Comparison of ENCODE assay signal across 11 mouse cellular contexts in the genomic region with DNA sequence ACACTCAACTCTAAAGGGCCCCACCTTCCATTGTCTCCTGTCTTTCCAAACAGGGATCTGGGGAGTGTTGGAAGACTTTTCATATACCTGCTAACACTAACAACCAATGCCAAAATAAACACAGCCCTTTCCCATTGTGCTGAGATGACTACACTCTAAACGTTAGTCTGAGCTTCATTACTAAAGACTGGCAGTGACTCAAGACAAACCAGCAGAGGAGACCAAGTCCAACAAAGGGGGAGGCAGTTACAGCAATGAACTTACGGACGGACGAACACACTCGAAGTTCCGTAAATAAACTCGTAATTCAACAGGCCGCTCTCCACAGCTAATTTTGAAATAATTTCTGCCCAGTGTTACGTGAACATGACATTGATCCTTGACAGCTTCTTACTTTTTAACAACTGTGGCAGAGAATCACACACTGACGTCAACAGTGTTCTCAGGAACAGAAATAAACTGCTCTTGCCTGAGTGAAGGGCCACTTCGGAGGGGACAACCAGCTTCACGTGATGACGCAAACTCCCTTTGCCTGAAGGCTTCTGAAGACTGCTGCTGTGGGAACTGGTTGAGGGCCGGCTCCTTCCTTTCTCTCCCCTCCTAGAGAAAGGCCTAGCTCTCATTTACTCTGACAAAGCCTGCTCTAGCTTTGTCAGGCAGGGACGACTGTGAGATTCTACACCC. TPM values are rescaled to one million over a fixed set of nuclear protein-coding genes. Genes with fewer than 3 reads are reported as not detected.
DNase-seq lines count a peak whose midpoint lies in the region; ATAC-seq and TF ChIP-seq lines count a peak whose summit lies in the region.
"Had no signal": no experiment of that assay in that cellular context is flagged by ENCODE, and none has a peak within 500 bp of the region (broad histone marks: within the 10 kb centered on the region; RNA-seq: fewer than 3 reads in every experiment).

No protein-coding gene starts in this region.

- intact Hi-C loops in gastrocnemius, adult 2 months (cut with DNase I) = no loop called here
- intact Hi-C loops in left cerebral cortex, adult 2 months (cut with DNase I) = no loop called here

- H3K27me3 ChIP-seq in Patski = no peaks in the 10 kb centered on the region
- no peaks in the 10 kb centered on the region for H3K27me3 ChIP-seq in heart, embryonic 13.5 days (replicated peaks)
- no peaks in the 10 kb centered on the region for H3K27me3 ChIP-seq in lung, embryonic 15.5 days

- no peak for DNase-seq in gastrocnemius, adult 2 months
- no peak for DNase-seq in gastrocnemius, postnatal 25 days
- DNase-seq in Patski (ENCODE audit: low read depth, low spot score) = peak; percentile 43
- DNase-seq in embryo, embryonic 10 days (ENCODE audit: low spot score) = no peak
- no peak for DNase-seq in adrenal gland, adult 2 months
- DNase-seq in left cerebral cortex, adult 2 months (ENCODE audit: extremely low spot score in 1 of 2, low spot score in 2 of 2) = no peak
- DNase-seq: layer of hippocampus, adult 9-11 months; right cerebral cortex, postnatal 14 days had no signal

- POLR2A ChIA-PET in Patski (lab: Charles Lee) = interaction anchor here (0.7 kb wide), 1 partner anchor 11 kb away, joined by 3 read pairs; no protein-coding TSS in a partner anchor

- peaks cover 26% of the 10 kb centered on the region for H3K4me1 ChIP-seq in heart, embryonic 13.5 days
- H3K4me1 ChIP-seq in lung, embryonic 15.5 days = peaks cover 7% of the 10 kb centered on the region; the same call in 1 of the 2 replicates

- CTCF ChIA-PET in Patski (lab: Charles Lee) = interaction anchor here (0.8 to 1.7 kb wide), 4 partner anchors 9 to 118 kb away, joined by 4 read pairs; no protein-coding TSS in a partner anchor

- 35% methylated on average over 15 of the region's 15 CpGs for WGBS in heart, embryonic 13.5 days
- WGBS in lung, embryonic 15.5 days = 36% methylated on average over 15 of the region's 15 CpGs

- ATAC-seq in Patski = peak; percentile 57
- peak; percentile 54; the same call in 1 of the 2 replicates for ATAC-seq in heart, embryonic 13.5 days (ENCODE audit: extremely low read depth, insufficient number of reproducible peaks, low FRiP score, low TSS enrichment)
- ATAC-seq in lung, embryonic 15.5 days (ENCODE audit: borderline replicate concordance, extremely low read depth, low FRiP score, low TSS enrichment) = peak; percentile 65; the same call in 1 of the 2 replicates

- 0 out of 2 replicates have a peak, but pooled peaks cover 8% of the 10 kb centered on the region for H3K36me3 ChIP-seq in heart, embryonic 13.5 days
- H3K36me3 ChIP-seq in lung, embryonic 15.5 days = no peaks in the 10 kb centered on the region

- in situ Hi-C loops in Patski (cut with MboI; ENCODE audit: low pct_unique_long_range_greater_than_20kb) = no loop called here

- peak overlapping the region; percentile 56 for H3K4me2 ChIP-seq in heart, embryonic 13.5 days
- 0 out of 2 replicates have a peak overlapping the region, but pooled peaks have one; percentile 9 for H3K4me2 ChIP-seq in lung, embryonic 15.5 days

- no peak overlapping the region for H3K4me3 ChIP-seq in gastrocnemius, adult 2 months
- no peak overlapping the region for H3K4me3 ChIP-seq in heart, embryonic 13.5 days
- no peak overlapping the region for H3K4me3 ChIP-seq in lung, embryonic 15.5 days
- H3K4me3 ChIP-seq in left cerebral cortex, adult 2 months = no peak overlapping the region
- H3K4me3 ChIP-seq: myocyte had no signal

- TF ChIP-seq CTCF in gastrocnemius, adult 2 months (IDR thresholded peaks at IDR 0.05) = no peak
- no peak for TF ChIP-seq CTCF in Patski (IDR thresholded peaks at IDR 0.05)
- TF ChIP-seq CTCF in left cerebral cortex, adult 2 months (IDR thresholded peaks at IDR 0.05) = no peak

- peak overlapping the region; percentile 20; the same call in 1 of the 2 replicates for H3K27ac ChIP-seq in gastrocnemius, adult 2 months
- peak overlapping the region; percentile 91 for H3K27ac ChIP-seq in heart, embryonic 13.5 days (replicated peaks)
- peak overlapping the region; percentile 57 for H3K27ac ChIP-seq in lung, embryonic 15.5 days
- no peak overlapping the region for H3K27ac ChIP-seq in left cerebral cortex, adult 2 months

- H3K9ac ChIP-seq in heart, embryonic 13.5 days = peak overlapping the region; percentile 55
- no peak overlapping the region for H3K9ac ChIP-seq in lung, embryonic 15.5 days

- no peaks in the 10 kb centered on the region for H3K9me3 ChIP-seq in heart, embryonic 13.5 days
- no peaks in the 10 kb centered on the region for H3K9me3 ChIP-seq in lung, embryonic 15.5 days

RNA-seq across cellular contexts. Expression of gene Msrb3, which starts 16.2 kb away (rescaled TPM):
- 100 to 1,000 TPM; 111 to 116 TPM for total RNA-seq in gastrocnemius, adult 2 months (2021)
- 100 to 1,000 TPM in 1 of 2 experiments, 10 to 100 TPM in 1; 82.3 to 109 TPM for total RNA-seq in gastrocnemius, postnatal 25 days (2021)
- 36.9 TPM for polyA plus RNA-seq in Patski (2021)
- polyA plus RNA-seq in heart, embryonic 13.5 days (2015; fragmentation: Nextera tagmentation; extraction: Ambion mirVana) = 20.6 and 24.8 TPM in 2 replicates
- 15.3 and 15.8 TPM in 2 replicates for polyA plus RNA-seq in lung, embryonic 15.5 days (2015; fragmentation: Nextera tagmentation; extraction: Ambion mirVana)
- total RNA-seq in adrenal gland, adult 2 months (2021) = 10 to 100 TPM; 37.9 to 71.3 TPM
- 38.5 and 39.2 TPM in 2 replicates for polyA plus RNA-seq in adrenal gland, adult 2 months (2012; rRNA removed)
- total RNA-seq in left cerebral cortex, adult 2 months (2021) = 1 to 10 TPM; 6.4 to 7.2 TPM

Comparison
In these comparisons a context has a peak if more than half of its experiments do, and no peak if none do; other contexts are left out.
1. RNA of gene Msrb3, which starts 16.2 kb away (total RNA-seq): 111 to 116 TPM in gastrocnemius, adult 2 months, 82.3 to 109 TPM in gastrocnemius, postnatal 25 days and 37.9 to 71.3 TPM in adrenal gland, adult 2 months; 6.4 to 7.2 TPM in left cerebral cortex, adult 2 months; every median in the first group is over 4 times any median in the second.
2. Peak in every context shown above with its lines, with median percentiles within 50 percentile points of each other: ATAC-seq.